Mouse (Mus musculus) C2C12 (cell line): ENCODE measurements around the gene Tomm6. TPM values are rescaled to one million over a fixed set of nuclear protein-coding genes. Genes with fewer than 3 reads are reported as not detected.

Experiments used
- H3K27me3 ChIP-seq: one replicate; pipeline ENCODE4 v1.6.1; 2011; ENCODE audit not compliant: control insufficient read depth, insufficient read depth, insufficient read length
- H3K36me3 ChIP-seq: one replicate; pipeline ENCODE4 v1.6.1; 2011; ENCODE audit not compliant: control insufficient read depth, insufficient read depth
- H3K4me3 ChIP-seq: one replicate; pipeline ENCODE4 v1.5.1; 2011; ENCODE audit warnings: mild to moderate bottlenecking, control low read depth; ENCODE audit not compliant: poor library complexity, insufficient read depth, severe bottlenecking
- H3K79me2 ChIP-seq: one replicate; pipeline ENCODE4 v1.6.1; 2011; ENCODE audit not compliant: control insufficient read depth, insufficient read depth
- H3K79me3 ChIP-seq: one replicate; pipeline ENCODE4 v1.6.1; 2011; ENCODE audit warnings: low read depth, control low read depth
- H3ac ChIP-seq: one replicate; pipeline ENCODE3; 2011; ENCODE audit warnings: low read depth; ENCODE audit not compliant: control insufficient read depth, insufficient read length
- CEBPB ChIP-seq: IDR thresholded peaks from one replicate; pipeline ENCODE4 v1.6.1; 2011; ENCODE audit warnings: low read depth, mild to moderate bottlenecking, control low read depth, moderate library complexity
- CTCF ChIP-seq: IDR thresholded peaks from one replicate; pipeline ENCODE4 v1.5.1; 2011; ENCODE audit not compliant: control insufficient read depth, insufficient read depth, insufficient read length
- FOSL1 ChIP-seq: IDR thresholded peaks from one replicate; pipeline ENCODE4 v1.8.0; 2011; ENCODE audit warnings: mild to moderate bottlenecking, low read length; ENCODE audit not compliant: poor library complexity, insufficient read depth, severe bottlenecking
- MAX ChIP-seq: IDR thresholded peaks from one replicate; pipeline ENCODE4 v1.6.1; 2011; ENCODE audit warnings: mild to moderate bottlenecking, control low read depth
- MYOD1 ChIP-seq: IDR thresholded peaks from one replicate; pipeline ENCODE4 v1.6.1; 2011; ENCODE audit warnings: low read depth; ENCODE audit not compliant: control insufficient read depth, insufficient read length
- MYOG ChIP-seq: IDR thresholded peaks from one replicate; pipeline ENCODE4 v1.6.1; 2011; ENCODE audit not compliant: control insufficient read depth, insufficient read length; ENCODE audit errors: extremely low read depth
- USF1 ChIP-seq: IDR thresholded peaks from one replicate; pipeline ENCODE4 v1.6.1; 2011; ENCODE audit warnings: low read depth, mild to moderate bottlenecking, control low read depth, moderate library complexity
- polyA plus RNA-seq: library from polyadenylated mRNA; unstranded; fragments of >200 nt; fragmentation: generic; extraction: Trizol; gene quantifications from one replicate; pipeline ENCODE4 v1.2.1, GENCODE M21; 2012; ENCODE audit warnings: missing spikeins

Tomm6 gene
- polyA plus RNA-seq, 1 experiment = 223 TPM

DNA sequence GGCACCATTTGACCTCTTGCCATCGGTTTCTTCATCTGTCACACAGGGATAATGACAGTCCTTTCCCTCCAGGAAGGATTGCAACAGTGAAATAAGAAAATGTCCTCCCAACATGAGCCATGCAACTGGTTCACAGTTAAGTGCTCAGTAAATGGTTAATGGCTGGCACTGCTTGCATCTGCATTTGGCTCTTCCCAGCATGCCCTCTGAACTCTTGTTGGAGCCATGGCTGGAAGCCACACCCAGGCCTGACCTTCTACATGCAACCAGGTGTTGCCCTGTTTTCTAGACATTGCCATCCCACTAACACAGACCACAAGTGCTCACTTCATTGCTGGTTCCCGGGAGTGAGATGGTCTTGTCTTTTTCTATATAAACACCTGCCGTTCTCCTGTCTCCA, 19.8 kb upstream of the Tomm6 start:
- no peak overlapping the region for H3K4me3 ChIP-seq
- no peaks in the 10 kb centered on the region for H3K36me3 ChIP-seq
- no peak overlapping the region for H3ac ChIP-seq
- no peaks in the 10 kb centered on the region for H3K79me2 ChIP-seq
- no peaks in the 10 kb centered on the region for H3K79me3 ChIP-seq
- no peak for TF ChIP-seq CTCF
- no peak for TF ChIP-seq CEBPB
- no peak for TF ChIP-seq MAX
- TF ChIP-seq FOSL1 = no peak
- no peak for TF ChIP-seq MYOG
- no peak for TF ChIP-seq USF1
- TF ChIP-seq MYOD1 = no peak
- H3K27me3 ChIP-seq = peaks cover 24% of the 10 kb centered on the region

DNA sequence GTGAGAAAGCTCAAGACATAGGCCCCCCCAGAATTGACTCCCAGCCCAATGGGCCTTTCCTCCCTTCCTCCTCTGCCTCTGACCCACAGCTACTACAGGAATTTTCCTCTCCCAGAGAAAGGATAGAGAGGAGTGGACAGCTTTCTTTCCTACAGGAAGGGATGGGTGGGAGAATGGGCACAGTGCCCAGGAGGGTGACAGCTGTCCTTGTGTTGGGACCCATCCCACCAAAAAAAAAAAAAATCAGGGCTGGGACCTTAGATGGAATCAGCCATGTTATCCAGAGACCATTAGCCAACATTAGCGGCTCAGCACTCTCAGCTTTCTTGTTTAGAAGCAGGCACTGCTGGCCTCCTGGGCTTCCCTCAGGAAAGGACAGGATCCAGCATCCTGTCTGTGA, 18.0 kb upstream of the Tomm6 start:
- Histone ChIP-seq H3K4me3 (no peak overlapping the region), H3K79me3 (no peaks in the 10 kb centered on the region), H3ac (no peak overlapping the region), H3K27me3 (peaks cover 17% of the 10 kb centered on the region), H3K36me3 (no peaks in the 10 kb centered on the region), H3K79me2 (no peaks in the 10 kb centered on the region)
- TF ChIP-seq FOSL1 = no peak

DNA sequence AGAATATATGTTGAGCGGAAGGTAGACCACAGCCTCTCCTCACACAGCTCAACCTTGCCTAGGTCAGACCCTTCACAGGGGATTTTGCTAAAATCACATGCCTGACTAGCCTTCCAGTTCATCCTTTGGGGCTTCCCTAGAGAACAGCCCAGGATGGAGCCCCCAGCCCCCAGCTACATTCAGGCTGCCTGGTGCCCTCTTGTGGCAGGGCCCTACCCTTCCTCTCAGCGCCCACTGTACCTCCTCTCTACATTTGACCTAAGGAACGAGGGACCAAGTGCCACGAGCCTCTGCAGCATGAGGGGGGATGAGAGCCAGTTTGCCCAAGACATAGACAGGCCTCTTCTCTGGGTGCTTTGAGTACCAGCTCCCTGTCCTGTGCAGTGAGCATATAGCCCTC, 16.5 kb upstream of the Tomm6 start:
- Histone ChIP-seq H3K79me3 (no peaks in the 10 kb centered on the region), H3K27me3 (peaks cover 8% of the 10 kb centered on the region), H3K79me2 (no peaks in the 10 kb centered on the region), H3K36me3 (no peaks in the 10 kb centered on the region), H3K4me3 (no peak overlapping the region), H3ac (no peak overlapping the region)
- TF ChIP-seq CTCF (no peak), USF1 (no peak), CEBPB (no peak), MAX (no peak), MYOG (no peak), FOSL1 (no peak), MYOD1 (no peak)

DNA sequence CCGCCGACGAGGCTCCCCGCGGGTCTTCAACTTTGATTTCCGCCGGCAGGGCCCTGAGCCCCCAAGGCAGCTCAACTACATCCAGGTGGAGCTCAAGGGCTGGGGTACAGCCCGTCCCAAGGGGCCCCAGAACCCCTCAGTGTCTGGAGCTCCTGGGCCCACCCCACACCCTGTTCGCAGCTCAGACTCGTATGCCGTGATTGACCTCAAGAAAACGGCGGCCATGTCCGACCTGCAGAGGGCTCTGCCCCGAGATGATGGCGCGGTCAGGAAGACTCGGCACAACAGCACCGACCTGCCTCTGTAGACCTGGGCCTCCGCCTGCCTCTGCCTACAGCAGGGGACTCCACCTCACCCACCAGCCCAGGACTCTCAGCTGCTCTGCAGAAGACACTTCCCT, 15.4 kb upstream of the Tomm6 start:
- H3K4me3 ChIP-seq = no peak overlapping the region

DNA sequence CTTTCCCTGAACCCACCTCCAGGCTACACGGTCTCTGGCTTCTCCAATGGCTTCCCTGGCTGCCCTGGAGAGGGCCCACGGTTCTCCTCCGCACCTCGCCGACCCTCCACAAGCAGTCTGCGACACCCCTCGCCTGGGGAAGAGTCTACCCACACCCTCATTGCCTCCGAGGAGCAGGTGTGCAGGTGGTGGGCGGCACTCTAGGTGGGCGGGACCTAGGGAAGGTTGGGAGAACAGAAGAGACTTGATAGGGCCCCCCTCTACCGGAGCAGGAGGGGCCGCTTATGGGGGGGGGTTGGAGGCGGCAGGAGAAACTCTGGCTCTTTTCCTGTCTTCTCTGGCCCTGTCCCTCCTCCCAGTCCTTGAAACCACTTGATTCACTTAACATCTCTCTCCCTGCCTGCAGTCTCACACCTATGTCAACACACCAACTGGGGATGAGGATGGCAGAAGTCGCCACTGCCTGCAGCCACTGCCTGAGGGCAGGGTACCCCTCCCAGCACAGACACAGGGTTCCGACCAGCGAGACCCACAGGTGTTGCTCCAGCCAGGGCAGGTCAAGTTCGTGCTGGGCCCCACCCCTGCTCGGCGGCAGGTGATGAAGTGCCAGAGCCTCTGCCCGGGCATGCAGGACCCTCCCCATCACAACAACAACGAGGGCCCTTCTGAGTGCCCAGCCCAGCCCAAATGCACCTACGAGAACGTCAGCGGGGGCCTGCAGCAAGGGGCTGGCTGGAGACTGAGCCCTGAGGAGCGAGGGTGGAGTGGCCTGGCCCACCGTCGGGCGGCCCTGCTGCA, 14.6 kb upstream of the Tomm6 start:
- Histone ChIP-seq H3K79me3 (no peaks in the 10 kb centered on the region), H3K4me3 (no peak overlapping the region), H3K79me2 (no peaks in the 10 kb centered on the region), H3K27me3 (no peaks in the 10 kb centered on the region), H3K36me3 (no peaks in the 10 kb centered on the region), H3ac (no peak overlapping the region)
- TF ChIP-seq USF1 = no peak

More for the DNA sequence above, 15.4 kb upstream of the Tomm6 start:
- no peaks in the 10 kb centered on the region for H3K79me3 ChIP-seq
- H3K79me2 ChIP-seq = no peaks in the 10 kb centered on the region
- peaks cover 6% of the 10 kb centered on the region for H3K27me3 ChIP-seq
- no peak overlapping the region for H3ac ChIP-seq
- no peak for TF ChIP-seq MYOD1
- no peak for TF ChIP-seq CTCF
- TF ChIP-seq FOSL1 = no peak
- no peak for TF ChIP-seq CEBPB
- TF ChIP-seq USF1 = no peak
- TF ChIP-seq MAX = no peak
- TF ChIP-seq MYOG = no peak
- H3K36me3 ChIP-seq = no peaks in the 10 kb centered on the region

DNA sequence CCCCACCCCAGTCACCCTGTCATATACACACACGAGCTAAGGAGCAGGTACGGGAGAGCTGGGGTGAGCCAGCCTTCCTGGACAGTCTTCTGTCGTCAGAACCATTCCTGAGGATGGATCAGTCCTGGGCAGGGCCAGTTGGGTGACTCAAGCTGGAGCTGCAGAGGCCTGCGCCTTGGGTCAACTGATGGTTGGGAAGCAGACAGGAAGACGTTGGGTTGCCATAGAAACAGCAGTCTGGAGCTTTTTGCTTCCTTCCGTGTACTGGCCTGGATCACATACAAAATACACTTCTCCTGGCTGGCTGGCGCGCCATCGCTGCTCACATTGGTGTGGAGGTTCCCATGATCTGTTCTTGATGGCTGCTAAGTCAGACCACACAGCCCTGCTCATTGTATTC, 13.6 kb upstream of the Tomm6 start:
- H3K36me3 ChIP-seq = no peaks in the 10 kb centered on the region
- H3K79me2 ChIP-seq = no peaks in the 10 kb centered on the region
- H3K27me3 ChIP-seq = no peaks in the 10 kb centered on the region
- TF ChIP-seq MYOG = no peak
- no peak for TF ChIP-seq MAX
- TF ChIP-seq MYOD1 = no peak
- no peak for TF ChIP-seq CEBPB
- TF ChIP-seq FOSL1 = no peak
- TF ChIP-seq USF1 = no peak
- TF ChIP-seq CTCF = no peak
- no peaks in the 10 kb centered on the region for H3K79me3 ChIP-seq
- H3ac ChIP-seq = no peak overlapping the region
- H3K4me3 ChIP-seq = no peak overlapping the region
